Mouse (Mus musculus): Measurements from ENCODE around the gene Lats2. TPM values are rescaled to one million over a fixed set of nuclear protein-coding genes. Genes with fewer than 3 reads are reported as not detected.
"Not testable (repeated sequence)": the region's sequence is repeated elsewhere in the genome, so short reads cannot be mapped to it uniquely, and the experiment has no call there.

Lats2 gene
- polyA plus RNA-seq, 1 experiment: 23.0 TPM

- no peak for TF ChIP-seq CTCF (IDR thresholded peaks at IDR 0.05; ENCODE audit: extremely low read depth, insufficient read length, insufficient replicate concordance, low read depth, low read length)
- no peak for TF ChIP-seq POLR2A (IDR thresholded peaks at IDR 0.05; ENCODE audit: low read depth, low read length)
- no peaks in the 10 kb centered on the region for H3K36me3 ChIP-seq (ENCODE audit: control insufficient read depth, insufficient read depth, low read length)
- H3K27me3 ChIP-seq (ENCODE audit: control insufficient read depth, insufficient read depth, low read length): no peaks in the 10 kb centered on the region
- H3K4me3 ChIP-seq (ENCODE audit: low read depth, low read length): no peak overlapping the region
- 68% methylated on average over 9 of the region's 9 CpGs for WGBS
- no peaks in the 10 kb centered on the region for H3K4me1 ChIP-seq (ENCODE audit: control insufficient read depth, insufficient read depth, insufficient read length, low read length)
- no peak overlapping the region for H3K27ac ChIP-seq (ENCODE audit: insufficient read depth, low read depth, low read length)
Observed at GRCm38 (mm10) chr14:57753351-57753992, 4.7 kb downstream of the Lats2 start.

GRCm38 (mm10) chr14:57751006-57751405 lies 7.2 kb downstream of the Lats2 start:
- H3K27ac ChIP-seq (ENCODE audit: insufficient read depth, low read depth, low read length); H3K4me3 ChIP-seq (ENCODE audit: low read depth, low read length); H3K27me3 ChIP-seq (ENCODE audit: control insufficient read depth, insufficient read depth, low read length); H3K4me1 ChIP-seq (ENCODE audit: control insufficient read depth, insufficient read depth, insufficient read length, low read length); H3K36me3 ChIP-seq (ENCODE audit: control insufficient read depth, insufficient read depth, low read length): not testable (repeated sequence)

GRCm38 (mm10) chr14:57749501-57749900 lies 8.7 kb downstream of the Lats2 start:
- 79% methylated on average over 2 of the region's 2 CpGs for WGBS
- Histone ChIP-seq H3K27ac (ENCODE audit: insufficient read depth, low read depth, low read length) (no peak overlapping the region), H3K4me1 (ENCODE audit: control insufficient read depth, insufficient read depth, insufficient read length, low read length) (peaks cover 4% of the 10 kb centered on the region; the same call in 1 of the 2 replicates), H3K36me3 (ENCODE audit: control insufficient read depth, insufficient read depth, low read length) (no peaks in the 10 kb centered on the region), H3K4me3 (ENCODE audit: low read depth, low read length) (no peak overlapping the region), H3K27me3 (ENCODE audit: control insufficient read depth, insufficient read depth, low read length) (no peaks in the 10 kb centered on the region)
- TF ChIP-seq CTCF (IDR thresholded peaks at IDR 0.05; ENCODE audit: extremely low read depth, insufficient read length, insufficient replicate concordance, low read depth, low read length) (no peak), POLR2A (IDR thresholded peaks at IDR 0.05; ENCODE audit: low read depth, low read length) (no peak)

GRCm38 (mm10) chr14:57746001-57746771 lies 12.0 kb downstream of the Lats2 start, which contains the start of gene Gm49361:
TSS of gene Gm49361 (minus strand) at chr14:57746103.
- TF ChIP-seq CTCF (IDR thresholded peaks at IDR 0.05; ENCODE audit: extremely low read depth, insufficient read length, insufficient replicate concordance, low read depth, low read length) (no peak), POLR2A (IDR thresholded peaks at IDR 0.05; ENCODE audit: low read depth, low read length) (peak; percentile 72)
- Histone ChIP-seq H3K27ac (ENCODE audit: insufficient read depth, low read depth, low read length) (peak within 1 kb of the TSS; percentile 74), H3K4me3 (ENCODE audit: low read depth, low read length) (peak within 1 kb of the TSS; percentile 76), H3K27me3 (ENCODE audit: control insufficient read depth, insufficient read depth, low read length) (no peaks in the 10 kb centered on the region), H3K4me1 (ENCODE audit: control insufficient read depth, insufficient read depth, insufficient read length, low read length) (peaks cover 4% of the 10 kb centered on the region; the same call in 1 of the 2 replicates), H3K36me3 (ENCODE audit: control insufficient read depth, insufficient read depth, low read length) (no peaks in the 10 kb centered on the region)
- WGBS: under 1% methylated on average over 67 of the region's 68 CpGs

- H3K4me1 ChIP-seq (ENCODE audit: control insufficient read depth, insufficient read depth, insufficient read length, low read length): peaks cover 4% of the 10 kb centered on the region; the same call in 1 of the 2 replicates
- H3K27me3 ChIP-seq (ENCODE audit: control insufficient read depth, insufficient read depth, low read length): no peaks in the 10 kb centered on the region
- TF ChIP-seq CTCF (IDR thresholded peaks at IDR 0.05; ENCODE audit: extremely low read depth, insufficient read length, insufficient replicate concordance, low read depth, low read length) (no peak), POLR2A (IDR thresholded peaks at IDR 0.05; ENCODE audit: low read depth, low read length) (no peak)
- no peaks in the 10 kb centered on the region for H3K36me3 ChIP-seq (ENCODE audit: control insufficient read depth, insufficient read depth, low read length)
- under 1% methylated on average over 103 of the region's 103 CpGs for WGBS
- peak overlapping the region; percentile 74 for H3K27ac ChIP-seq (ENCODE audit: insufficient read depth, low read depth, low read length)
- peak overlapping the region; percentile 76 for H3K4me3 ChIP-seq (ENCODE audit: low read depth, low read length)
Observed at GRCm38 (mm10) chr14:57745291-57745969, 12.8 kb downstream of the Lats2 start.

GRCm38 (mm10) chr14:57744547-57744946 lies 13.6 kb downstream of the Lats2 start:
- Histone ChIP-seq H3K27ac (ENCODE audit: insufficient read depth, low read depth, low read length) (no peak overlapping the region), H3K27me3 (ENCODE audit: control insufficient read depth, insufficient read depth, low read length) (no peaks in the 10 kb centered on the region), H3K4me3 (ENCODE audit: low read depth, low read length) (no peak overlapping the region), H3K4me1 (ENCODE audit: control insufficient read depth, insufficient read depth, insufficient read length, low read length) (peaks cover 4% of the 10 kb centered on the region; the same call in 1 of the 2 replicates), H3K36me3 (ENCODE audit: control insufficient read depth, insufficient read depth, low read length) (no peaks in the 10 kb centered on the region)
- 3% methylated on average over 8 of the region's 8 CpGs for WGBS
- TF ChIP-seq CTCF (IDR thresholded peaks at IDR 0.05; ENCODE audit: extremely low read depth, insufficient read length, insufficient replicate concordance, low read depth, low read length) (no peak), POLR2A (IDR thresholded peaks at IDR 0.05; ENCODE audit: low read depth, low read length) (no peak)

- Histone ChIP-seq H3K36me3 (ENCODE audit: control insufficient read depth, insufficient read depth, low read length) (no peaks in the 10 kb centered on the region), H3K4me3 (ENCODE audit: low read depth, low read length) (no peak overlapping the region), H3K27me3 (ENCODE audit: control insufficient read depth, insufficient read depth, low read length) (no peaks in the 10 kb centered on the region), H3K27ac (ENCODE audit: insufficient read depth, low read depth, low read length) (no peak overlapping the region), H3K4me1 (ENCODE audit: control insufficient read depth, insufficient read depth, insufficient read length, low read length) (no peaks in the 10 kb centered on the region)
- no peak for TF ChIP-seq POLR2A (IDR thresholded peaks at IDR 0.05; ENCODE audit: low read depth, low read length)
- TF ChIP-seq CTCF (IDR thresholded peaks at IDR 0.05; ENCODE audit: extremely low read depth, insufficient read length, insufficient replicate concordance, low read depth, low read length): no peak
- WGBS: 80% methylated on average over 8 of the region's 8 CpGs
Observed at GRCm38 (mm10) chr14:57740651-57741050, 17.5 kb downstream of the Lats2 start.
